Mouse (Mus musculus): ENCODE measurements around the gene Nrap.

DNA sequence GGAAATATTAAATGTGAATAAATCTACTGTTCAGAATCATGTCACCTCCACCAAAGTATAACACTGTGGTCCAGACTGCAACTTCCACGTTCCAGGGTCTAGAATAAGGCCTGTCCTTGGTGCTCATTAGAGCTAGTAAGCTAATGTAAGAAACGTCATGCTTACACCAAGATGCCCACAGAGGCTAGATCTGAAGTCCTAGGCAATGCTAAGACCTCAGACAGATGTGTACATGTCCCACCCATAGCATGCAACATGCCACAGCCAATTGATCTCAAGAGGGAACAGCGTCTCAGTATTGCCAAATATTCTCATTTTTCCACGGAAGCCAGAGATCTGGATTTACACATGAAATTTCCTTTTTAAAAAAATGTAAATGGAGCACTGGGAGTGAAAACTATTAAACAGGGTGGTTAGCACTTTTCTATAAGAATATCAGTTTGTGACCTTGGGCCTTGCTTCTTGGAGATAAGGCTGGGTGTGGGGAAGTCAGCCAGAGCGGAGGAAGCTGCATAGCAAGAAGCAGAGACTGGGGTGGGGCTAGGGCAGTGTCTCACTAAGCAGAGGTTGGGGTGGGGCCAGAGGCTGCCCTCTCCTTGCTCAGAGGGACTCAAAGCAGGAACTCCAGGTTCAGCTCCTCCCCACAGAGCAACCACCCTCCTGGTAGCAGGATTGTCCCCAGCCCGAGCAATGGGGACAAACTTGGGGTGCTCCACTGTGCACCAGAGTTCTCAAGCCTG lies 1.6 kb upstream of the Nrap start:
- TF ChIP-seq CTCF (IDR thresholded peaks at IDR 0.05 in 2 of 3, conservative IDR thresholded peaks at IDR 0.05 in 1 of 3; ENCODE audit: control insufficient read depth in 1 of 3, insufficient read depth in 1 of 3, low read depth in 2 of 3, low read length in 3 of 3, poor library complexity in 1 of 3, severe bottlenecking in 1 of 3) (no peak), GABPA (IDR thresholded peaks at IDR 0.05; ENCODE audit: low read depth, low read length) (no peak), MYB (IDR thresholded peaks at IDR 0.05; ENCODE audit: low read depth, low read length) (peak; percentile 95), GATA1 (IDR thresholded peaks at IDR 0.05; ENCODE audit: low read depth, low read length) (peak; percentile 98), POLR2A (IDR thresholded peaks at IDR 0.05; ENCODE audit: control insufficient read depth in 1 of 2, insufficient read depth in 1 of 2, low read depth in 1 of 2, low read length in 2 of 2, poor library complexity in 1 of 2) (peak; percentile 28 to 87; a peak in 2 of 4 replicates)
